21 mouse cellular contexts compared by ENCODE assay signal in the genomic region with DNA sequence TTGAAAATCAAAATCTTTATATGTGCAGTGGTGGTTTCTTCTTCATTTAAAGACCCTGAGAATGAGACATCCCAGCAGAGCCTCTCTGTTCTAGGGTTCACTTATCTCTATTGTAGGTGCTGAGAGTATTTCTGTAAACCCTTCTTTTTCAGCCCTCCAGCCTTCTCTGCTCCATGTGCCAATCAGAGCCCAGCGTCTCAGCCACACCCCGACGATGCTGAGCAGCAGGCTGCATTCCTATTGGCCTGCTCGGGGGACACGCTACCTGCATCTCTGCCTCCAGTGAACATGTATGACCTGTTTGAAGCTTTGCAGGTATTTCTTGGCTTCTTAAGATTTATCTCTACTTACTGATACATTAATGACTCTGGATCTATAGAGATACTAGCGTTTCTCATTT. TPM values are rescaled to one million over a fixed set of nuclear protein-coding genes. Genes with fewer than 3 reads are reported as not detected.
DNase-seq lines count a peak whose midpoint lies in the region; ATAC-seq lines count a peak whose summit lies in the region.
"Had no signal": no experiment of that assay in that cellular context is flagged by ENCODE, and none has a peak within 500 bp of the region (broad histone marks: within the 10 kb centered on the region; RNA-seq: fewer than 3 reads in every experiment).

No protein-coding gene starts in this region.

- H3K9me3 ChIP-seq in midbrain, embryonic 10.5 days (replicated peaks) = no peaks in the 10 kb centered on the region
- no peaks in the 10 kb centered on the region for H3K9me3 ChIP-seq in midbrain, embryonic 13.5 days
- H3K9me3 ChIP-seq in midbrain, embryonic 11.5 days (ENCODE audit: control insufficient read depth, low read length) = no peaks in the 10 kb centered on the region
- no peaks in the 10 kb centered on the region for H3K9me3 ChIP-seq in midbrain, embryonic 16.5 days (replicated peaks; ENCODE audit: control insufficient read depth, low read length, poor library complexity, severe bottlenecking)
- H3K9me3 ChIP-seq: G1E had no signal

- H3K4me2 ChIP-seq in midbrain, embryonic 13.5 days (replicated peaks) = no peak overlapping the region
- H3K4me2 ChIP-seq in midbrain, embryonic 11.5 days = no peak overlapping the region
- no peak overlapping the region for H3K4me2 ChIP-seq in midbrain, embryonic 16.5 days (ENCODE audit: low read length)

- no peak overlapping the region for H3K4me3 ChIP-seq in midbrain, embryonic 10.5 days
- no peak overlapping the region for H3K4me3 ChIP-seq in midbrain, embryonic 13.5 days (replicated peaks)
- no peak overlapping the region for H3K4me3 ChIP-seq in midbrain, embryonic 11.5 days (ENCODE audit: low read depth, low read length)
- H3K4me3 ChIP-seq in midbrain, embryonic 16.5 days (ENCODE audit: low read depth, low read length) = no peak overlapping the region

- DNase-seq in heart, adult 11 months = peak; percentile 58
- DNase-seq in heart, postnatal 10 days = no peak
- peak; percentile 6 for DNase-seq in midbrain, embryonic 10.5 days (ENCODE audit: low spot score)
- DNase-seq in midbrain, embryonic 11.5 days (ENCODE audit: low spot score, missing footprints) = peak; percentile 53
- DNase-seq: adrenal gland, adult 2 months; adrenal gland, adult 8-10 months; adrenal gland, postnatal 10 days; adrenal gland, postnatal 14 days; adrenal gland, postnatal 25 days; adrenal gland, postnatal 36 days; B cell, adult 2 months; cerebellum, adult 11 months; cerebellum, adult 11-12 months; cerebellum, adult 18-20 months had no signal

- WGBS in midbrain, embryonic 10.5 days = 95% methylated on average over 6 of the region's 6 CpGs
- WGBS in midbrain, embryonic 13.5 days = 94% methylated on average over 6 of the region's 6 CpGs
- WGBS in midbrain, embryonic 11.5 days = 95% methylated on average over 6 of the region's 6 CpGs
- 90% methylated on average over 6 of the region's 6 CpGs for WGBS in midbrain, embryonic 16.5 days

- intact Hi-C loops in heart, postnatal 10 days (cut with DNase I) = no loop called here

- H3K4me1 ChIP-seq in midbrain, embryonic 10.5 days = no peaks in the 10 kb centered on the region
- no peaks in the 10 kb centered on the region for H3K4me1 ChIP-seq in midbrain, embryonic 13.5 days (replicated peaks)
- no peaks in the 10 kb centered on the region for H3K4me1 ChIP-seq in midbrain, embryonic 11.5 days (ENCODE audit: control insufficient read depth, insufficient read depth, low read length)
- H3K4me1 ChIP-seq in midbrain, embryonic 16.5 days (ENCODE audit: control insufficient read depth, insufficient read depth, low read length) = no peaks in the 10 kb centered on the region

- H3K27me3 ChIP-seq in midbrain, embryonic 10.5 days (ENCODE audit: low read depth, poor library complexity, severe bottlenecking) = no peaks in the 10 kb centered on the region
- H3K27me3 ChIP-seq in midbrain, embryonic 13.5 days = no peaks in the 10 kb centered on the region
- no peaks in the 10 kb centered on the region for H3K27me3 ChIP-seq in midbrain, embryonic 11.5 days (ENCODE audit: control insufficient read depth, insufficient read depth, low read length)
- H3K27me3 ChIP-seq in midbrain, embryonic 16.5 days (ENCODE audit: control insufficient read depth, insufficient read depth, low read depth, low read length) = no peaks in the 10 kb centered on the region
- H3K27me3 ChIP-seq: CH12.LX, Patski had no signal

- H3K27ac ChIP-seq in midbrain, embryonic 10.5 days (replicated peaks) = no peak overlapping the region
- H3K27ac ChIP-seq in midbrain, embryonic 13.5 days = no peak overlapping the region
- H3K27ac ChIP-seq in midbrain, embryonic 11.5 days (ENCODE audit: low read depth, low read length) = no peak overlapping the region
- H3K27ac ChIP-seq in midbrain, embryonic 16.5 days (ENCODE audit: low read length) = no peak overlapping the region

- H3K9ac ChIP-seq in midbrain, embryonic 13.5 days (replicated peaks) = no peak overlapping the region
- H3K9ac ChIP-seq in midbrain, embryonic 11.5 days (ENCODE audit: low read length) = no peak overlapping the region
- no peak overlapping the region for H3K9ac ChIP-seq in midbrain, embryonic 16.5 days (ENCODE audit: low read depth, low read length)

- H3K36me3 ChIP-seq in midbrain, embryonic 10.5 days = peaks cover 100% of the 10 kb centered on the region
- peaks cover 98% of the 10 kb centered on the region for H3K36me3 ChIP-seq in midbrain, embryonic 13.5 days
- H3K36me3 ChIP-seq in midbrain, embryonic 11.5 days (ENCODE audit: control insufficient read depth, insufficient read depth, low read length) = peaks cover 28% of the 10 kb centered on the region
- H3K36me3 ChIP-seq in midbrain, embryonic 16.5 days (ENCODE audit: control insufficient read depth, insufficient read depth, low read length) = peaks cover 38% of the 10 kb centered on the region

- ATAC-seq in midbrain, embryonic 13.5 days = no peak
- no peak for ATAC-seq in midbrain, embryonic 11.5 days (ENCODE audit: low FRiP score)
- ATAC-seq in midbrain, embryonic 16.5 days = no peak
- ATAC-seq: activated CD4-positive, CD25-positive, alpha-beta regulatory T cell, adult 4 months; CD4-positive, CD25-positive, alpha-beta regulatory T cell, adult 4 months; Patski had no signal

RNA-seq across cellular contexts. Expression of a gene that starts 12.8 kb away (rescaled TPM):
- total RNA-seq in heart, postnatal 10 days (2021) = 10 to 100 TPM; 13.9 to 15.6 TPM
- polyA plus RNA-seq in midbrain, embryonic 10.5 days (2016; fragmentation: Nextera tagmentation; extraction: Ambion mirVana) = 70.2 and 70.3 TPM in 2 replicates
- polyA plus RNA-seq in midbrain, embryonic 13.5 days (2015; fragmentation: Nextera tagmentation; extraction: Ambion mirVana) = 79.8 and 83.0 TPM in 2 replicates
- 70.5 and 73.5 TPM in 2 replicates for polyA plus RNA-seq in midbrain, embryonic 11.5 days (2014; fragmentation: Nextera tagmentation; extraction: Ambion mirVana)
- polyA plus RNA-seq in midbrain, embryonic 16.5 days (2015; fragmentation: Nextera tagmentation; extraction: Ambion mirVana) = 88.8 and 98.7 TPM in 2 replicates

RNA-seq across cellular contexts. Expression of a gene that starts 18.0 kb away (rescaled TPM):
- 10 to 100 TPM; 19.5 to 23.4 TPM for total RNA-seq in heart, postnatal 10 days (2021)
- 26.1 and 37.7 TPM in 2 replicates for polyA plus RNA-seq in midbrain, embryonic 10.5 days (2016; fragmentation: Nextera tagmentation; extraction: Ambion mirVana)
- 41.1 and 45.5 TPM in 2 replicates for polyA plus RNA-seq in midbrain, embryonic 13.5 days (2015; fragmentation: Nextera tagmentation; extraction: Ambion mirVana)
- 39.8 and 41.6 TPM in 2 replicates for polyA plus RNA-seq in midbrain, embryonic 11.5 days (2014; fragmentation: Nextera tagmentation; extraction: Ambion mirVana)
- 38.4 and 41.5 TPM in 2 replicates for polyA plus RNA-seq in midbrain, embryonic 16.5 days (2015; fragmentation: Nextera tagmentation; extraction: Ambion mirVana)
- polyA plus RNA-seq: G1E had no signal

Comparison
In these comparisons a context has a peak if more than half of its experiments do, and no peak if none do; other contexts are left out.
1. DNase-seq: peak in heart, adult 11 months (single experiment), midbrain, embryonic 10.5 days (single experiment) and midbrain, embryonic 11.5 days (single experiment); none in heart, postnatal 10 days (0 of 2).